Mouse (Mus musculus) macrophage (primary cell): ENCODE results near the gene Frmd4b. TPM values are rescaled to one million over a fixed set of nuclear protein-coding genes. Genes with fewer than 3 reads are reported as not detected.

ENCODE experiments used
- H3K27ac ChIP-seq: fragments of 350-480 bp; formaldehyde crosslinking; 2 replicates; pipeline ENCODE4 v1.9.0; 2021
- H3K36me3 ChIP-seq: fragments of 350-480 bp; formaldehyde crosslinking; 2 replicates; pipeline ENCODE4 v1.9.0; 2021; ENCODE audit errors: inconsistent target
- H3K4me3 ChIP-seq: fragments of 350-480 bp; formaldehyde crosslinking; 2 replicates; pipeline ENCODE4 v1.9.0; 2021; ENCODE audit errors: inconsistent target
- H3K79me2 ChIP-seq: fragments of 350-480 bp; formaldehyde crosslinking; 2 replicates; pipeline ENCODE4 v1.9.0; 2021; ENCODE audit errors: inconsistent target
- WGBS: methylation state at CpG from one replicate; pipeline ENCODE4 v1.1.7; 2026; ENCODE audit warnings: inconsistent platforms; ENCODE audit not compliant: missing documents; 5-methylcytosine and 5-hydroxymethylcytosine counted together
- polyA plus RNA-seq: library from polyadenylated mRNA; stranded (reverse); fragments of 250-400 nt; gene quantifications from 3 replicates; pipeline ENCODE4 v1.2.4, GENCODE M21; 2018; ENCODE audit warnings: inconsistent platforms

The Frmd4b gene
- polyA plus RNA-seq, 1 experiment from 2014 or later, result 139 TPM

DNA sequence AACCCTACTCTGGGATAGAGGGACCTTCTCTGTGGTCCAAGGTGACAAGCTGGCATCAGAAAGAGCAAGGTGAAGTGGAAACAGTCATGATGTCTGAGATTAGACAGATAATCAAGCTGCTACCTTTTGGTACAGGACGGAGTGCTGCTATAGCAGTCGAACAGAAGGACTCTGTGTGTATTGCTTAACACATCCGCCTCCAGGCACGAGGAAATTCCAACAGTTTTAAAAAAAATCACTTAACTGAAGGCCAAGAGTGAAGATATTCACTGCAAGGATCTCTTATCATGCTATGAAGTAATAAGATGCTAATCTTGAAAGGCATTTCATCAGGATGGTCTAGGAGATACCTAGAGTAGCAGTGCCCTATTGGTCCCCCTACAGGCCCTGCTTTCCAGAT, 298.3 kb downstream of the Frmd4b start:
- H3K27ac ChIP-seq, result no peak overlapping the region
- no peak overlapping the region for H3K4me3 ChIP-seq
- no peaks in the 10 kb centered on the region for H3K79me2 ChIP-seq
- 84% methylated on average over 4 of the region's 4 CpGs for WGBS
- H3K36me3 ChIP-seq, result peaks cover 93% of the 10 kb centered on the region

GRCm38 (mm10) chr6:97317956-97318355, 299.4 kb downstream of the Frmd4b start:
- H3K36me3 ChIP-seq, result peaks cover 90% of the 10 kb centered on the region
- no peak overlapping the region for H3K27ac ChIP-seq
- 63% methylated on average over 3 of the region's 3 CpGs for WGBS
- no peaks in the 10 kb centered on the region for H3K79me2 ChIP-seq
- no peak overlapping the region for H3K4me3 ChIP-seq

- no peak overlapping the region for H3K4me3 ChIP-seq
- WGBS, result 89% methylated on average over 1 of the region's 1 CpGs
- peaks cover 78% of the 10 kb centered on the region for H3K36me3 ChIP-seq
- no peak overlapping the region for H3K27ac ChIP-seq
- peaks cover 3% of the 10 kb centered on the region; the same call in 1 of the 2 replicates for H3K79me2 ChIP-seq
These were observed 300.6 kb downstream of the Frmd4b start for GRCm38 (mm10) chr6:97316716-97317115.

DNA sequence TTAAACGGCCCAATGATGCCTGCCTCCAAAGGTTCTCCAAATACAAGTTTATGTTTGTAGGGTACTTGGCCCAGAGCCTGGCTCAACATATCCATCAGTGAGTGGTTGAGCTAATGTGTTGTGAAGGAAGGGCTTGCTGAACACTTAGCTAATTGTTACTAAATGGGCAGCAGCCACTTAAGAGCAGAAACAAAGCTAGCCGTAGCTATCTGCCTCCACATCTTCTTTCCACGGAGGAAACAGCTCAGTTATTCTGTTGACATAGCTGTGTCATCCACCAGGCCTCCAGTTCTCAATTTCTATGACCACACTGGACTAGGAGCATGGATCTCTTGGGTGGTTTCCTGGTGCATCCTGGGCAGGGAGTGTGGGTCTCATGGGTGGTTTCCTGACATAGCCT, 302.0 kb downstream of the Frmd4b start:
- no peak overlapping the region for H3K4me3 ChIP-seq
- H3K27ac ChIP-seq, result no peak overlapping the region
- peaks cover 74% of the 10 kb centered on the region for H3K36me3 ChIP-seq
- peaks cover 3% of the 10 kb centered on the region; the same call in 1 of the 2 replicates for H3K79me2 ChIP-seq
- WGBS, result 68% methylated on average over 3 of the region's 3 CpGs

GRCm38 (mm10) chr6:97312545-97312939, 304.8 kb downstream of the Frmd4b start:
- Histone ChIP-seq H3K36me3 (peaks cover 67% of the 10 kb centered on the region), H3K79me2 (peaks cover 3% of the 10 kb centered on the region; the same call in 1 of the 2 replicates), H3K4me3 (no peak overlapping the region), H3K27ac (no peak overlapping the region)
- 32% methylated on average over 3 of the region's 3 CpGs for WGBS

GRCm38 (mm10) chr6:97311599-97312544, 305.5 kb downstream of the Frmd4b start:
- Histone ChIP-seq H3K4me3 (no peak overlapping the region), H3K36me3 (peaks cover 67% of the 10 kb centered on the region), H3K79me2 (peaks cover 3% of the 10 kb centered on the region; the same call in 1 of the 2 replicates), H3K27ac (no peak overlapping the region)
- WGBS, result 19% methylated on average over 33 of the region's 33 CpGs

DNA sequence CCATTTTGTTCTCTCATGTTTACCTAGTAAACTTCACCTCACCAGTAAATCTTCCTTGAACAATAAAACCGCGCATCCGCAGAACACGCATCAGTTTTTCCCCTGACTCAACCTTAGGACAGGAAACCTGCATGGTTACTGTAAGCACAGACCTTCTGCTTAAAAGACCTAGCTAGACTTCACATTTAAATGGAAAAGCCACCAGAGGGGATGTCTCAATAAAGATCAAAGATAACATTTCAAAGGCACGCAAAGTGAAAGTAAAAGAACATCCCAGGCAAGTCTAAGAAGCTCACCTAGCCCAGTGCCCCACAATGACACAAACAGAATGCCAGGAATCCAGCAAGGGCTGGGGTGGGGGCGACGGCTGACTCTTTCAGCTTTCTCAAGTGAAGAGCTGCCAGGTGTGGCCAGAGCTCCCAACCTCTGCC, 306.4 kb downstream of the Frmd4b start:
- WGBS, result 45% methylated on average over 7 of the region's 7 CpGs
- H3K4me3 ChIP-seq, result no peak overlapping the region
- H3K79me2 ChIP-seq, result peaks cover 3% of the 10 kb centered on the region; the same call in 1 of the 2 replicates
- H3K36me3 ChIP-seq, result peaks cover 67% of the 10 kb centered on the region
- no peak overlapping the region for H3K27ac ChIP-seq

DNA sequence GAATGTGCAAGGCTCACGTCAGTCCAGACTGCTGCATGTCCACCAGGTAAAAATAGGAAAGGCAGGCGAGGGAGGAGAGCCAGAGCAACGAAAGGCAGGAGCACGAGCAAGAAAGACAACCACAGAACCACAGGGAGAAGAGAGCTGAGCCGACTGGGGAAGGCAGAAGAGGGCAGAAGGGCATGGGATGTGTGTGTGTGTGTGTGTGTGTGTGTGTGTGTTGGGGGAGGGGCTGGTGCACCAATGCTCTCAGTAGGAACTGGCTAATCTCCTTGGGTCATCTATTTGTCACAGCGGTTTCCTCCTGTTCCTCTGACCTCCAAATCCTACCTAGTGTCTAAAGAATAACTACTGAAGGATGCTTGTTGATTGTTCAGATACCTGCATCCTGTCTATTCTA, 308.2 kb downstream of the Frmd4b start:
- peaks cover 70% of the 10 kb centered on the region for H3K36me3 ChIP-seq
- H3K4me3 ChIP-seq, result no peak overlapping the region
- H3K27ac ChIP-seq, result no peak overlapping the region
- H3K79me2 ChIP-seq, result peaks cover 3% of the 10 kb centered on the region; the same call in 1 of the 2 replicates
- WGBS, result 62% methylated on average over 6 of the region's 6 CpGs

DNA sequence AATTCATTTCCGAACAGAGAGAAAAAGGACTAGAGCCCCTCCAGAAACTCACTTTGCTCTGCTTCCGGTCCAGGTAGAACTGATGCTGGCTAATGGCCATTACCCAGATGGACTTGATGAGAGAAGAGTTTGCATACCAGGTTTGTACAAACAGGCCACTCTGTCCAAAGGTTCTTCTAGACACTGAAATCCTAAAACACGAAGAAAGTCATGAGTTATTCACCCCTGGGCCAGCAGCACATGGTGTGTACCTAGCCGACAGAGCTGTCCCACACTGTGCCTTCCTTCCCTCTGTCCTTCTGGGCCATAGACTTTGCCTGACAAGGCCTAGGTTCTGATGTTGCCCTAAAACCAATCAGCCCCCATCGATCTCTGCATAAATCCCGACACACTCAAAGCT, 308.8 kb downstream of the Frmd4b start:
- no peak overlapping the region for H3K27ac ChIP-seq
- H3K79me2 ChIP-seq, result peaks cover 3% of the 10 kb centered on the region; the same call in 1 of the 2 replicates
- peaks cover 74% of the 10 kb centered on the region for H3K36me3 ChIP-seq
- H3K4me3 ChIP-seq, result no peak overlapping the region
- WGBS, result 98% methylated on average over 6 of the region's 6 CpGs

- peaks cover 81% of the 10 kb centered on the region for H3K36me3 ChIP-seq
These were observed 310.1 kb downstream of the Frmd4b start for GRCm38 (mm10) chr6:97307231-97307630.

GRCm38 (mm10) chr6:97306351-97306750, 311.0 kb downstream of the Frmd4b start:
- no peak overlapping the region for H3K27ac ChIP-seq
- no peak overlapping the region for H3K4me3 ChIP-seq
- peaks cover 89% of the 10 kb centered on the region for H3K36me3 ChIP-seq
- H3K79me2 ChIP-seq, result no peaks in the 10 kb centered on the region
- whole genome bisulfite sequencing, result 95% methylated on average over 11 of the region's 11 CpGs

More at GRCm38 (mm10) chr6:97307231-97307630, 310.1 kb downstream of the Frmd4b start:
- WGBS, result 93% methylated on average over 8 of the region's 8 CpGs
- H3K4me3 ChIP-seq, result no peak overlapping the region
- H3K79me2 ChIP-seq, result peaks cover under 1% of the 10 kb centered on the region; the same call in 1 of the 2 replicates
- H3K27ac ChIP-seq, result no peak overlapping the region

DNA sequence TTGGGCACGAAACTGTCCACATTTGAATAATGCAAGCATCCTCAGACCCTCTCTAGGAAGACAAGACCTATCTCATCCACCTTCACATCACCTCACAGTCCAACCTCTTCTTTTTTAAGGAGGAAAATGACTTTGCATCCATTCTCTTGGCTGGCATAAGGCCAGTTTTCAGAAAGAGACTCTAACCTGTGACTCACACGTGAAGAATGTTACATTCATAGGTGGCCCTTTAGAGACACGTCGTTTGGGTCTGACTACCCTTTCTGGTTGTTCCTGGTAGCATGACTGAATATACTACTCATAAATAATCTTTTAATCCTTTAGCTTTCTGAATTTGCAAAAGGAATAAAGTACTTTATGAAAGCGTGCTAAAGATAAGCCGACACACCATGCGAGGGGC, 311.9 kb downstream of the Frmd4b start:
- 97% methylated on average over 7 of the region's 7 CpGs for WGBS
- H3K36me3 ChIP-seq, result peaks cover 90% of the 10 kb centered on the region
- no peak overlapping the region for H3K27ac ChIP-seq
- H3K79me2 ChIP-seq, result no peaks in the 10 kb centered on the region
- no peak overlapping the region for H3K4me3 ChIP-seq

DNA sequence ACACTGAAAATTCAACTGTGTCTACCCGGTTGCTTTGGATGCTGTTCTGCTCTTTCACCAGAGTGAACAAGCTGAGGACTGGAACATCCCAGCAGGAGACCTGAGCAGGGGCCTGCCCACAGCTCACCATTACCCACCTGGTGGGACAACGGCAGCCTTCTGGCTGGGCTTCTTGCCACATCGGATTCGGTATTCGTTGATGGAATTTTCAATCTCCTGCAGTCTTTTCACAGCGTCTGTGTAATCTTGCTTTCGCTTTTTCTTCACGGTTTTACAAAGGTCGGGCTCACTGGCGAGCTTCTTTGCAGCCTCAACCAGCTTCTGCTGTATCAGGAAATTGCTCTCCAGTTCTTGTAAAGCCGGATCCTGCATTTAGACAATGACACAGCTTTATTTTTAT, 312.3 kb downstream of the Frmd4b start:
- H3K36me3 ChIP-seq, result peaks cover 91% of the 10 kb centered on the region
- H3K79me2 ChIP-seq, result no peaks in the 10 kb centered on the region
- WGBS, result 75% methylated on average over 11 of the region's 11 CpGs
- H3K27ac ChIP-seq, result no peak overlapping the region
- H3K4me3 ChIP-seq, result no peak overlapping the region

DNA sequence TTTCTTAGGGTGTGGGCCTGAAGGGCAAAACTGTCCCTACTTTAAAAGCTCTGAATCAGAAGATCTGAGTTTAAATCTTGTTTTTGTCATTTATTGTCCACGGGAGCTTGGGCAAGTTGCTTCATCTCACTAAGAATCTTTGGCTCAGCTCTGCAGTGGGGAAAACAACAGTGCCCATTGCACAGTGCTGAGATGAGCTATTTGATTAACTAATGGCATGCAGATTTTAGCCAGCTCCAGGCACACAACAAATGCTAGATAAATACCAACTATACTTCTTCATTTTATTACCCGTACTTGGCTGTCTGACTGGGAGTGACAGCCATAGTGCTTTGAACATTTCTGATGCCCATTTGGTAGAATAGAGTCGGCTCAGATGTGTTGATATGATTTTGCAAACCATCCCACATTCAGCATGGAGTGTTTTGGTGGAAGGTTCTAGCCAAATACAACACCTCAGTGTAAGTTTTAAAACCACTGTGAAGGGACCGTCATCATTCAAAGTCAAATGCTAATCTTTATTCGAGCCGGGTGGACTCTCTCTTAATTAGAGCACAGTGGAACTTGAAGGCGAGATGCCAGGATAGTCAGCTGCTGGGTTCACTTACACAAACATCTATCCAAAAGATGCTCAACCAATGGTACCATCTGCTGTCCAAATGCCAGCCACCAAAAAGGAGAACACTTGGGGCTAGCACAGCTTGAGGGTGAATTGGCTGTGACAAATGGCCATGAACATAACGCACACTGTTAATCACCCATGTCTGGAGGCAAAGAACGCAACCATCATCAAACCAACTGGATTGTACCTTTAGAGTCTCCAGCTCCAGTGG, 313.8 kb downstream of the Frmd4b start:
- Histone ChIP-seq H3K27ac (no peak overlapping the region), H3K4me3 (no peak overlapping the region), H3K79me2 (no peaks in the 10 kb centered on the region), H3K36me3 (peaks cover 96% of the 10 kb centered on the region)
- WGBS, result 94% methylated on average over 8 of the region's 9 CpGs
